Mouse (Mus musculus) liver, embryonic 16.5 days (tissue): ENCODE results near the gene Lnpk. TPM values are rescaled to one million over a fixed set of nuclear protein-coding genes. Genes with fewer than 3 reads are reported as not detected.

Source experiments
- ATAC-seq: fragments of 200-750 bp; cut with Nextera tagmentation; 2 replicates; pipeline ENCODE4 v1.8.0; 2017; ENCODE audit warnings: low read depth, mild to moderate bottlenecking, moderate number of reproducible peaks, moderate library complexity
- H3K27ac ChIP-seq: fragments of 300-500 bp; sonication (generic); 2 replicates; pipeline ENCODE4 v1.5.1; 2014; ENCODE audit warnings: mild to moderate bottlenecking, low read length
- H3K27me3 ChIP-seq: fragments of 300-500 bp; sonication (generic); 2 replicates; pipeline ENCODE4 v1.6.1; 2014; ENCODE audit warnings: low read depth, low read length, mixed read lengths; ENCODE audit not compliant: control insufficient read depth, insufficient read depth
- H3K36me3 ChIP-seq: fragments of 300-500 bp; sonication (generic); 2 replicates; pipeline ENCODE4 v1.6.1; 2014; ENCODE audit warnings: mild to moderate bottlenecking; ENCODE audit not compliant: control insufficient read depth, insufficient read depth
- H3K4me1 ChIP-seq: fragments of 300-500 bp; sonication (generic); 2 replicates; pipeline ENCODE4 v1.6.1; 2014; ENCODE audit warnings: low read depth, low read length, mixed read lengths; ENCODE audit not compliant: control insufficient read depth
- H3K4me2 ChIP-seq: fragments of 300-500 bp; sonication (generic); 2 replicates; pipeline ENCODE4 v1.6.1; 2014; ENCODE audit warnings: low read depth, low read length, mixed read lengths
- H3K4me3 ChIP-seq: fragments of 300-500 bp; sonication (generic); 2 replicates; pipeline ENCODE4 v1.5.1; 2014; ENCODE audit warnings: low read depth, mild to moderate bottlenecking, low read length
- H3K9ac ChIP-seq: fragments of 300-500 bp; sonication (generic); 2 replicates; pipeline ENCODE4 v1.6.1; 2014; ENCODE audit warnings: low read depth, low read length
- H3K9me3 ChIP-seq: fragments of 300-500 bp; sonication (generic); replicated peaks from 2 replicates; pipeline ENCODE4 v1.6.1; 2016; ENCODE audit warnings: low read length; ENCODE audit not compliant: control insufficient read depth
- WGBS: fragments of 180-500 bp; shearing (Covaris S2); extraction: QIAGEN DNeasy Blood & Tissue Kit; methylation state at CpG from one replicate; pipeline ENCODE4 v1.1.7; 2014; ENCODE audit not compliant: insufficient replicate concordance; 5-methylcytosine and 5-hydroxymethylcytosine counted together
- polyA plus RNA-seq: library from polyadenylated mRNA; unstranded; fragments of >200 nt; fragmentation: Nextera tagmentation; extraction: Ambion mirVana; gene quantifications from 2 replicates; pipeline ENCODE4 v1.2.1, GENCODE M21; 2015

The Lnpk gene
- polyA plus RNA-seq, 1 experiment from 2014 or later, result 14.7 TPM

- Histone ChIP-seq H3K9ac (no peak overlapping the region), H3K27me3 (no peaks in the 10 kb centered on the region), H3K4me3 (no peak overlapping the region), H3K4me2 (no peak overlapping the region), H3K4me1 (no peaks in the 10 kb centered on the region), H3K36me3 (no peaks in the 10 kb centered on the region), H3K27ac (no peak overlapping the region), H3K9me3 (no peaks in the 10 kb centered on the region)
- ATAC-seq, result no peak
- WGBS, result 70% methylated on average over 5 of the region's 5 CpGs
Observed at GRCm38 (mm10) chr2:74508302-74508701, 70.9 kb downstream of the Lnpk start.

DNA sequence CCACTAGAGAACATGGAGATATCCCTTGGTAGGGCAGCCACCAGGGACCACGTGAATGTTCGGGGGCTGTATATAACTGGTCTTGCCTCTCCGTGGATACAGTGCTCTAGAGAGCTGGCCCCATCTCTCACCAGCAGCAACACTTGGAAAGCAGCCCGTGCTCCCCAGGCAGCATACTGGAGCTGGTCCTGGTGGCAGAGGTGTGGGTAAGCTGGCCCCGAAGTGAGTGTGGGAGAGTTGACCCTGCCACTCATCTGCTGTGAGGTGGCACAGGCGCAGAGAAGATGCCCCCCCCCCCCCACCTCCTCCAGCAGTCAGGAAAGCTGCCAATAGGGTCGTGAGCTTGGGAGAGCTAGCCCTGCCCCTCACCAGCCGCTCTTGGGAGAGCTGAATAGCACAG is 72.8 kb downstream of the Lnpk start:
- Histone ChIP-seq H3K4me3 (no peak overlapping the region), H3K27ac (no peak overlapping the region), H3K9ac (no peak overlapping the region), H3K27me3 (no peaks in the 10 kb centered on the region), H3K4me1 (no peaks in the 10 kb centered on the region), H3K9me3 (no peaks in the 10 kb centered on the region), H3K36me3 (no peaks in the 10 kb centered on the region), H3K4me2 (no peak overlapping the region)
- no peak for ATAC-seq
- WGBS, result 39% methylated on average over 8 of the region's 8 CpGs

DNA sequence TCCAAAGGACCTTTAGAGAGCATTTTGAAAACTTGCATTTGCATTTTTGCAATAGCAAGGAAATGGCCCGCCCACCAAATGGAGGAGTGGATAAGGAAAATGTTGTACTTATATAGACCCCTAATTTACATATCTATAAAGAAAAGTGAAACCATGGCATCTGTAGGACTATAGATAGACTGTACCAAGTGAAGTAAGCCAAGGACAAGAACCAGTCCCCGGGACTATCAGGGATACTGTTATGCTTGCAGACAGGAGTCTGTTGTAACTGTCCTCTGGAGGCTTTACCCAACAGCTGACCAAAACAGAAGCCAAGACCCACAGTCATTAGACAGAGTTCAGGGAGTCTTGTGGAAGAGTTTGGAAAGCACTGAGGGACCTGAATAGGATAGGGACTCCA is 78.9 kb downstream of the Lnpk start:
- H3K4me2 ChIP-seq, result no peak overlapping the region
- no peak for ATAC-seq
- H3K4me1 ChIP-seq, result no peaks in the 10 kb centered on the region
- no peak overlapping the region for H3K27ac ChIP-seq
- no peaks in the 10 kb centered on the region for H3K9me3 ChIP-seq
- no peak overlapping the region for H3K9ac ChIP-seq
- H3K36me3 ChIP-seq, result no peaks in the 10 kb centered on the region
- WGBS, result 67% methylated on average over 2 of the region's 2 CpGs
- H3K27me3 ChIP-seq, result no peaks in the 10 kb centered on the region
- H3K4me3 ChIP-seq, result no peak overlapping the region

- Histone ChIP-seq H3K4me2 (no peak overlapping the region), H3K9ac (no peak overlapping the region), H3K36me3 (no peaks in the 10 kb centered on the region), H3K27ac (no peak overlapping the region), H3K27me3 (no peaks in the 10 kb centered on the region), H3K4me3 (no peak overlapping the region), H3K4me1 (no peaks in the 10 kb centered on the region), H3K9me3 (no peaks in the 10 kb centered on the region)
- 74% methylated on average over 5 of the region's 5 CpGs for WGBS
- no peak for ATAC-seq
Observed at GRCm38 (mm10) chr2:74497851-74498250, 81.4 kb downstream of the Lnpk start.

DNA sequence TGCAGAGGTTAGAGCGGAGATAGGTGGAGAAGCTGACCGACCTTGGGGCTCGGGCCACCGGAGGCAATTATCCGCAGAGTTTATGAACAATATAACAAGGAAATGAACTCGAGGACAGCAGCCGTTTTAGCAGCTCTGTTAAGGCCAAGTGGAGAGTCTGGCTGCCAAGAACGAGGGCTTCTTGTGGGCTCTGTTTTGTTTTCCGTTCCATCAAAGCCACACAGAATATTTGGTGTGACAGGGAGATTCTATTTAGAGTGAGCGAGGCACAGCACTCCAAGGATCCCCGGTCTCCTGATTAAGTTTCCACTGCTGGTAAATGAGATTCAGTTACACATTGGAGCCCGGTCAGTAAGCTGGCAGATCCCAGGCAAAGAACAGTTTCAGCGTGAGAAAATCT is 87.8 kb downstream of the Lnpk start:
- Histone ChIP-seq H3K9me3 (no peaks in the 10 kb centered on the region), H3K27me3 (no peaks in the 10 kb centered on the region), H3K4me1 (no peaks in the 10 kb centered on the region), H3K9ac (no peak overlapping the region), H3K4me2 (no peak overlapping the region), H3K27ac (no peak overlapping the region), H3K36me3 (no peaks in the 10 kb centered on the region), H3K4me3 (no peak overlapping the region)
- WGBS, result 67% methylated on average over 13 of the region's 13 CpGs
- no peak for ATAC-seq

GRCm38 (mm10) chr2:74490186-74490585 is 89.0 kb downstream of the Lnpk start:
- Histone ChIP-seq H3K27me3 (no peaks in the 10 kb centered on the region), H3K9me3 (no peaks in the 10 kb centered on the region), H3K27ac (no peak overlapping the region), H3K36me3 (no peaks in the 10 kb centered on the region), H3K4me1 (no peaks in the 10 kb centered on the region), H3K4me3 (no peak overlapping the region), H3K9ac (no peak overlapping the region), H3K4me2 (no peak overlapping the region)
- no peak for ATAC-seq
- 71% methylated on average over 1 of the region's 1 CpGs for WGBS

GRCm38 (mm10) chr2:74488443-74488842 is 90.8 kb downstream of the Lnpk start:
- no peak for ATAC-seq
- no peaks in the 10 kb centered on the region for H3K4me1 ChIP-seq

GRCm38 (mm10) chr2:74482651-74483050 is 96.6 kb downstream of the Lnpk start:
- Histone ChIP-seq H3K4me3 (no peak overlapping the region), H3K4me1 (no peaks in the 10 kb centered on the region), H3K27ac (no peak overlapping the region), H3K9me3 (no peaks in the 10 kb centered on the region), H3K36me3 (no peaks in the 10 kb centered on the region), H3K27me3 (no peaks in the 10 kb centered on the region), H3K9ac (no peak overlapping the region), H3K4me2 (no peak overlapping the region)
- ATAC-seq, result no peak
- 65% methylated on average over 10 of the region's 10 CpGs for WGBS

More at GRCm38 (mm10) chr2:74488443-74488842, 90.8 kb downstream of the Lnpk start:
- H3K27me3 ChIP-seq, result no peaks in the 10 kb centered on the region
- no peak overlapping the region for H3K4me2 ChIP-seq
- no peaks in the 10 kb centered on the region for H3K36me3 ChIP-seq
- H3K9ac ChIP-seq, result no peak overlapping the region
- no peaks in the 10 kb centered on the region for H3K9me3 ChIP-seq
- H3K27ac ChIP-seq, result no peak overlapping the region
- no peak overlapping the region for H3K4me3 ChIP-seq
- WGBS, result 68% methylated on average over 7 of the region's 7 CpGs

DNA sequence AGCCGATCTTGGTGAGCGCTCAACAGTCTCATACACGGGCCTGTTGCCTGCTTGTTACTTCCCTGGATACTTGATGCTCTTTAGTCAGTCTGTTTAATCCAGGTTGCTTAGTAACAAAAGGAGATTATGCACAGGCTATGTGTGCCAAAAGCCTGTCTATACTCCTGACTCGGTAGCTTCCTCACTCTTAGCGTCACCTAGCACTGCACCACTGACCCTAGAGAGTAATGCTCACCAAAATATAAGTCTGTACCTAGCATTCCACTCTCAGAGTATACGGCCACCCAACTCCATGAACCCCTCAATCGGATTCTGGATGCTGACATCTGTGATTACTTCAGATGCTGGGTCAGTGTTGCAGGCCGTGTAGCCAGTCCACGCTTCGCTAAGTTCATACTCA is 97.1 kb downstream of the Lnpk start:
- H3K4me3 ChIP-seq, result no peak overlapping the region
- H3K27me3 ChIP-seq, result no peaks in the 10 kb centered on the region
- no peak overlapping the region for H3K4me2 ChIP-seq
- ATAC-seq, result no peak
- no peak overlapping the region for H3K9ac ChIP-seq
- no peaks in the 10 kb centered on the region for H3K9me3 ChIP-seq
- no peaks in the 10 kb centered on the region for H3K4me1 ChIP-seq
- 77% methylated on average over 10 of the region's 10 CpGs for WGBS
- no peak overlapping the region for H3K27ac ChIP-seq
- H3K36me3 ChIP-seq, result no peaks in the 10 kb centered on the region
